Mouse (Mus musculus): Measurements from ENCODE around the gene Dusp27. TPM values are rescaled to one million over a fixed set of nuclear protein-coding genes. Genes with fewer than 3 reads are reported as not detected.
"Not testable (repeated sequence)": the region's sequence is repeated elsewhere in the genome, so short reads cannot be mapped to it uniquely, and the experiment has no call there.

Gene Dusp27
- total RNA-seq, 2 experiments from 2014 or later: 70.6 to 92.3 TPM

- intact Hi-C loops (cut with DNase I): loop anchor here (2.0 kb wide), 1 partner anchor 17 kb away; no protein-coding TSS in a partner anchor
- no peak for DNase-seq
Measured at GRCm38 (mm10) chr1:166149441-166149840, 21.7 kb upstream of the Dusp27 start.

GRCm38 (mm10) chr1:166147657-166148056, 19.9 kb upstream of the Dusp27 start:
- DNase-seq: no peak

DNA sequence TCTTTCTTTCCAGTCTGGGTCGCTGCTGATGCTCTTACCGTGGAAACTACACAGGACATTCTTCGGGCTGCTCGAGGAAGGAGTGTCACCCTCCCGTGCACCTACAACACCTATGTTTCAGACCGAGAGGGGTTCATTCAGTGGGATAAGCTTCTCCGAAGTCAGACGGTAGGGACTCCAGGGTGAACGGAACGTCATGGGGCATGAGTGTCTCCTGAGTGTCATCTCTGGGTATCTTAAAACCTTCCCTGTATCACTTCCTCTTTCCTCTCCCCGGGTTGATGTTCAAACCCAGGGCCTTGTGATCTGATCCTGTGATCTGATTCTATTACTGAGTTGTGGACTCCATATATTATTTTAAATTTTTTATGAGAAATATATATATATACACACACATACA, 18.9 kb upstream of the Dusp27 start:
- DNase-seq: no peak
- intact Hi-C loops (cut with DNase I): no loop called here

More at GRCm38 (mm10) chr1:166147657-166148056, 19.9 kb upstream of the Dusp27 start:
- intact Hi-C loops (cut with DNase I): loop anchor here (2.0 kb wide), 1 partner anchor 15 kb away; no protein-coding TSS in a partner anchor

- intact Hi-C loops (cut with DNase I): no loop called here
- no peak for DNase-seq
Measured at GRCm38 (mm10) chr1:166142369-166142768, 14.6 kb upstream of the Dusp27 start.

- intact Hi-C loops (cut with DNase I): not testable (repeated sequence)
Measured at GRCm38 (mm10) chr1:166141868-166142267, 14.1 kb upstream of the Dusp27 start.

DNA sequence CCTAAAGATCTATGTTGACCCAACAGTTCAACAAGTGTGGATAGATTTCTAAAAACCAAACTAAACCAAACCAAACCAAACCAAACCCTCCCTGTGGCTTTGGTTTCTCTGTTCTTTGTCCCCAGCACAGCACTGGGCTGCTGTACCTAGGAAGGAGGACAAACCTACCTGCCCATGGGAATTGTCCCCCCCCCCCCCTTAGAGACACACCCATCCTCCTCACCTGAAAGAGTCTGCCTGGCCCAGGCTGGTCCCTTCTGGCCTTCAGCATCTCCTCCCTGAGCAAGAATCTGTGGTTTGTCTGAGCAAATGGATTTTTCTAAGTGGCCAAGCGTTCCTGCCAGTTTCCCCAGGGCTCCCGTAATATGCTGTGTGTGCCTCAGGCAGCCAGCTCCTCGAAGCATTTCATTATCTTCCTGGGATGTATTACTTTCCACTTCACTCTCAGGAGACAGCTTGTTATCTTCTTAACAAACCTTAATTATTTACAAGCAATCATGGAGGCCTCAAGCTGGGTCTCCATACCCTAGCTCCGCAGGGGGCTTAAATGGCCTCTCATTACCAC, 12.0 kb upstream of the Dusp27 start:
- no peak for DNase-seq
- intact Hi-C loops (cut with DNase I): no loop called here

More at GRCm38 (mm10) chr1:166141868-166142267, 14.1 kb upstream of the Dusp27 start:
- not testable (repeated sequence) for DNase-seq

DNA sequence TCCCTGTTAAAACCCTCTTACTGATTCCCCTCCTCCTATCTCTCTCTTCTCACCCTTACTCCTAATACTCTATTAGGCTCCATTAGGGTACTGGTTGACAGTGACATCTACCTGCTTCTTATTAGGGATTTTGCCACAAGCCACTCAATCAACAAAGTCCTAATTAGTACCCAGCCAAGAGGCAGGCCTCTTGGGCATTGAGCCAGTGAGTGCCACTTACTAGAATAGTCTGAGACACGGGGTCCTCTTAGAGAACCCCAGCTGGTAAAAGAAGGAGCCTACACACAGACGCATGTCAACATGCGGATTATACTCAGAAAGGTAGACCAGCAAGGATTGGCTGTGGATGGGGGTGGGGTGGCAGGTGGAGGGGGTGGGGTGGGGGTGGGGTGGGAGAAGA, 11.4 kb upstream of the Dusp27 start:
- DNase-seq: no peak
- intact Hi-C loops (cut with DNase I): no loop called here

DNA sequence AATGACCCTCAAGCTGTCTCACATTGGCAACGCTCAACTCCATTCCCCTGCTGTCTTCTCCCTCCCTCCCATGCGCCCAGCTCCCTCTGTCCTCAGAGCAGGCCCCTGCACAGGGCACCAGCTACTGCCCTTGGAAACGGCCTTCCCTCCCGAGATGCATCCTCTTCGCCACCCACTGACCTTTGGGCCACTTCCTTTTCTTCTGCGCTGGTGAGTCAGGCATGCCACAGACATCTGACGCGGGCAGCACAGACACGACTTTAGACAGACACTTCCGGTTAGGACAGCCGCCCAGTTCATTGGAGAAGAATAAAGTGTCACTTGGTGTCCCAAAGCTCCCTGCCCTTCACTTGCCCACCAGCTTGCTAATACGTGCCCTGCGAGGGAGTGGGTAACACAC, 10.4 kb upstream of the Dusp27 start:
- DNase-seq: no peak
- intact Hi-C loops (cut with DNase I): no loop called here

- intact Hi-C loops (cut with DNase I): no loop called here
- no peak for DNase-seq
Measured at GRCm38 (mm10) chr1:166137244-166137938, 9.7 kb upstream of the Dusp27 start.

DNA sequence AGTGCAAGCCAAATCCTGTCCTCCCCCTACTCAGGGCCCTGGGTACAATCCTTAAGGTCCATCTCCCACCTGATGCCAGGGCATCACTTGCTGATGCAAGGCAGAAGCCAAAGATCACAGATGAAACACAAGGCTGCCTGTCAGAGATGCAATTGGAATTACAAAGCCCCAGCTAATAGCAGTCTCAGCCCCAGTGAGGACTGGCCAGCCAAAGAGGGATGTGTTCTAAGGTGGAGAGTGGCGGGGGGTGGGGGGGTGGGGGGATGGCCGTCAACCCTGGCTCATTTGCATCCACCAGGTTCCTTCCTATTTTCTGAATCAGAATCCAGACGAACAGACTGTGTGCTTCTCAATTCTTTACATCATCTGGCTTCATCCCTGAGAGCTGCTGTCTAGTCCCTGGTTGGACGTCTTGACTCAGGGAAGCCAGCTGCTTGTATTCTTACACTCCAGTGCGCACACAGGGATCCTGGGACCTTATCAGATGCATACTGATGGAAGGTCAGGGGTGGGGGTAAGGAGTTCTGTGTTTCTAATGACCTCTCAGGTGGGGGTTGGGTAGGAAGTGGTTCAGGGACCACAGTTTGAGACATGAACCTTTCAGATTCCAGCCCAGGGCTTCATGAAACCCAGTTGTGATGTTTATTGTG, 7.5 kb upstream of the Dusp27 start:
- intact Hi-C loops (cut with DNase I): no loop called here
- DNase-seq: no peak

- intact Hi-C loops (cut with DNase I): loop anchor here (2.0 kb wide), 1 partner anchor 16 kb away; no protein-coding TSS in a partner anchor
- no peak for DNase-seq
Measured at GRCm38 (mm10) chr1:166132367-166132766, 4.6 kb upstream of the Dusp27 start.

GRCm38 (mm10) chr1:166130224-166130860, 2.6 kb upstream of the Dusp27 start, which contains the start of gene Gpa33:
Gene Gpa33, plus strand, starts transcription at chr1:166130238.
- intact Hi-C loops (cut with DNase I): no loop called here
- no peak for DNase-seq

DNA sequence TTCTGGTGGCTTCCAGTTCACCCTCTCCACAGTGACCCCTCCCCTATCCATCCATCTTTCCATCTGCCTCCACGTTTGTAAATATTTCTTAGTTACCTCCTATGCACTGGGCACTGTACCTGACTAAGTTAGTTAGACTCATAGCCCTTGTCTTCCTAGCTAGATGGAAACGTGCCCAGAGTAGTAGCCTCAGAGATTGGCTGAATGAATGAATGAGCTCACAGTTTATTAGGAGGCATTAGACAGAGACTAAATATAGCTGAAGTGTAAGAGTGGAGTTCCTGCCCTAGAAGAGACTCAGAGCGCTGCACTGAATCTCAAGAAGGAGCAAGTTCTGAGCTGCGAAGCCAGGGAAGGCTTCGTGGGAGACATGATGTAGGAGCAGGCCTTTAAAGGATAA, 829 bp upstream of the Dusp27 start:
- no peak for DNase-seq
- intact Hi-C loops (cut with DNase I): no loop called here

DNA sequence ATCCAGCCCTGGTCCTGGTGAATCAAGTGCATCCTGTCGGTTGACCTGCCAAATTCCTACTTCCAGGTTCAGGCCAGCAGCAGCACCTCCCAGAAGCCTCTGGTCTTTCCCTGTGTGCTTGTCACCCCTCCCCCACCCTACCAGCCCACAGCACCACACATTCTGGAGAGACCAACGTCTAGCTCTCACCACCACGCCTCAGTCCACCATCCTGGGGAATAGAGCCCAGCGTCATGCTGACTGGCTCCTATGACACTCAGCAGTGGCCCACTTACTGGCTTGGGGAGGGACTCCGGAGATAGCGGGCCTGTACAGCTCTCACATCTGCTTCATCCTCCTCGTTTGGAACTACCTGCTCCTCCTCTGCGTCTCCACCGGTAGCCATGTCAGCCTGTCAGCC, 927 bp downstream of the Dusp27 start:
- intact Hi-C loops (cut with DNase I): no loop called here
- peak in 1 of 2 experiments; percentile 18 for DNase-seq

- DNase-seq: no peak
- intact Hi-C loops (cut with DNase I): no loop called here
Measured at GRCm38 (mm10) chr1:166126290-166126689, 1.4 kb downstream of the Dusp27 start.

- no peak for DNase-seq
- intact Hi-C loops (cut with DNase I): no loop called here
Measured at GRCm38 (mm10) chr1:166124932-166125593, 2.7 kb downstream of the Dusp27 start.

- no peak for DNase-seq
- intact Hi-C loops (cut with DNase I): no loop called here
Measured at GRCm38 (mm10) chr1:166123751-166124150, 4.0 kb downstream of the Dusp27 start.

- intact Hi-C loops (cut with DNase I): no loop called here
- no peak for DNase-seq
Measured at GRCm38 (mm10) chr1:166123045-166123444, 4.7 kb downstream of the Dusp27 start.

DNA sequence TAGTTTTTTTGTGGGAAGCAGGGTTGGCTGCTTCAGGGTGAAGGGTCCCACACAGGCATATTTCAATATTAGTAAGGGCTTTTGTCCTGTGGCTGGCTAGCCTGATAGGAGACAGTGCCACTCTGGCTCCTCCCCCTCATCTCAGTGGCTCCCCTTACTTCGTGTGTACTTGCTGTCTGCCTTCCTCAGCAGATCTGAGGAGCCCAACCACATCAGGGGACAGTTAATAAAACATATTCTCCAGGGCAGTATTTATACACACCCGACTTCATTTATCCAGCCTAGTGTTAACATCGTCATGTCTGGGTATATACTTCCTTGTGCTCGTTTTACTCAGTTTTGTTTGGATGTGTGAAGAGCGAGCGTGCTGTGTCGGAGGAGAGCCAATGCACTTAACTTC, 5.6 kb downstream of the Dusp27 start:
- intact Hi-C loops (cut with DNase I): no loop called here
- no peak for DNase-seq

- intact Hi-C loops (cut with DNase I): no loop called here
- no peak for DNase-seq
Measured at GRCm38 (mm10) chr1:166117866-166118639, 9.7 kb downstream of the Dusp27 start.

Measured in gastrocnemius, postnatal 36 days (tissue).